Mouse (Mus musculus): ENCODE data around the gene Scn11a. TPM values are rescaled to one million over a fixed set of nuclear protein-coding genes. Genes with fewer than 3 reads are reported as not detected.

Gene Scn11a
- not detected in 2 replicates for total RNA-seq (2023)

GRCm38 (mm10) chr9:119825297-119825696 lies at the start of gene Scn11a:
Gene Scn11a, minus strand, starts transcription at chr9:119825456.

GRCm38 (mm10) chr9:119719222-119719621 lies 106.0 kb downstream of the Scn11a start, which contains the start of gene Scn10a:
Gene Scn10a, minus strand, starts transcription at chr9:119719322.

Other genes with a start within 250 kb of the Scn11a start
- not detected in 2 replicates for gene Scn5a, start 246.4 kb downstream of the Scn11a start, total RNA-seq (2023)
- not detected in 2 replicates for gene Scn10a, start 106.1 kb downstream of the Scn11a start, total RNA-seq (2023)
- 41.4 and 48.1 TPM in 2 replicates for gene Wdr48, start 69.4 kb upstream of the Scn11a start, total RNA-seq (2023)
- 3.3 and 7.5 TPM in 2 replicates for gene Gorasp1, start 112.1 kb upstream of the Scn11a start, total RNA-seq (2023)
- gene Ttc21a, start 112.2 kb upstream of the Scn11a start, total RNA-seq (2023) = 3.0 and 3.8 TPM in 2 replicates
- gene Csrnp1, start 159.2 kb upstream of the Scn11a start, total RNA-seq (2023) = 159 and 196 TPM in 2 replicates
- not detected in 2 replicates for gene Xirp1, start 198.1 kb upstream of the Scn11a start, total RNA-seq (2023)
- 10.2 and 15.2 TPM in 2 replicates for gene Cx3cr1, start 244.4 kb upstream of the Scn11a start, total RNA-seq (2023)

Data from neutrophil, adult 65 days (primary cell).